Mouse (Mus musculus) intestine, postnatal 0 days (tissue): ENCODE results near the gene Xrcc3. TPM values are rescaled to one million over a fixed set of nuclear protein-coding genes. Genes with fewer than 3 reads are reported as not detected.

ENCODE experiments used
- ATAC-seq: fragments of 200-750 bp; cut with Nextera tagmentation; 2 replicates; pipeline ENCODE4 v1.8.0; 2017; ENCODE audit warnings: mild to moderate bottlenecking, moderate TSS enrichment, moderate library complexity
- H3K27ac ChIP-seq: fragments of 300-500 bp; sonication (generic); 2 replicates; pipeline ENCODE4 v1.5.1; 2014; ENCODE audit warnings: mild to moderate bottlenecking, low read depth, low read length, moderate library complexity
- H3K27me3 ChIP-seq: fragments of 300-500 bp; sonication (generic); replicated peaks from 2 replicates; pipeline ENCODE4 v1.6.1; 2014; ENCODE audit warnings: low read length, mixed read lengths; ENCODE audit not compliant: control insufficient read depth, insufficient read depth
- H3K36me3 ChIP-seq: fragments of 300-500 bp; sonication (generic); 2 replicates; pipeline ENCODE4 v1.6.1; 2014; ENCODE audit warnings: mild to moderate bottlenecking, moderate library complexity; ENCODE audit not compliant: control insufficient read depth, insufficient read depth
- H3K4me1 ChIP-seq: fragments of 300-500 bp; sonication (generic); replicated peaks from 2 replicates; pipeline ENCODE4 v1.6.1; 2014; ENCODE audit warnings: antibody characterized with exemption, low read length, mixed read lengths; ENCODE audit not compliant: control insufficient read depth, insufficient read depth
- H3K4me2 ChIP-seq: fragments of 300-500 bp; sonication (generic); replicated peaks from 2 replicates; pipeline ENCODE4 v1.6.1; 2014; ENCODE audit warnings: low read depth, mild to moderate bottlenecking, moderate library complexity
- H3K4me3 ChIP-seq: fragments of 300-500 bp; sonication (generic); 2 replicates; pipeline ENCODE4 v1.5.1; 2014; ENCODE audit warnings: low read depth, low read length
- H3K9ac ChIP-seq: fragments of 300-500 bp; sonication (generic); 2 replicates; pipeline ENCODE4 v1.6.1; 2014; ENCODE audit warnings: mild to moderate bottlenecking, low read depth, low read length
- H3K9me3 ChIP-seq: fragments of 300-500 bp; sonication (generic); 2 replicates; pipeline ENCODE4 v1.6.1; 2016; ENCODE audit warnings: mixed run types; ENCODE audit not compliant: control insufficient read depth
- CTCF ChIP-seq: sonication (generic); IDR thresholded peaks from 2 replicates; pipeline ENCODE4 v1.5.1; 2016; ENCODE audit warnings: low read depth, mild to moderate bottlenecking, control low read depth, antibody characterized with exemption, moderate library complexity
- WGBS: fragments of 180-500 bp; shearing (Covaris S2); extraction: QIAGEN DNeasy Blood & Tissue Kit; methylation state at CpG from one replicate; pipeline ENCODE4 v1.1.7; 2014; 5-methylcytosine and 5-hydroxymethylcytosine counted together
- polyA plus RNA-seq: library from polyadenylated mRNA; unstranded; fragments of >200 nt; fragmentation: Nextera tagmentation; extraction: Ambion mirVana; gene quantifications from 2 replicates; pipeline ENCODE4 v1.2.1, GENCODE M21; 2015

Xrcc3 gene
- polyA plus RNA-seq, result 3.4 and 6.1 TPM in 2 replicates

DNA sequence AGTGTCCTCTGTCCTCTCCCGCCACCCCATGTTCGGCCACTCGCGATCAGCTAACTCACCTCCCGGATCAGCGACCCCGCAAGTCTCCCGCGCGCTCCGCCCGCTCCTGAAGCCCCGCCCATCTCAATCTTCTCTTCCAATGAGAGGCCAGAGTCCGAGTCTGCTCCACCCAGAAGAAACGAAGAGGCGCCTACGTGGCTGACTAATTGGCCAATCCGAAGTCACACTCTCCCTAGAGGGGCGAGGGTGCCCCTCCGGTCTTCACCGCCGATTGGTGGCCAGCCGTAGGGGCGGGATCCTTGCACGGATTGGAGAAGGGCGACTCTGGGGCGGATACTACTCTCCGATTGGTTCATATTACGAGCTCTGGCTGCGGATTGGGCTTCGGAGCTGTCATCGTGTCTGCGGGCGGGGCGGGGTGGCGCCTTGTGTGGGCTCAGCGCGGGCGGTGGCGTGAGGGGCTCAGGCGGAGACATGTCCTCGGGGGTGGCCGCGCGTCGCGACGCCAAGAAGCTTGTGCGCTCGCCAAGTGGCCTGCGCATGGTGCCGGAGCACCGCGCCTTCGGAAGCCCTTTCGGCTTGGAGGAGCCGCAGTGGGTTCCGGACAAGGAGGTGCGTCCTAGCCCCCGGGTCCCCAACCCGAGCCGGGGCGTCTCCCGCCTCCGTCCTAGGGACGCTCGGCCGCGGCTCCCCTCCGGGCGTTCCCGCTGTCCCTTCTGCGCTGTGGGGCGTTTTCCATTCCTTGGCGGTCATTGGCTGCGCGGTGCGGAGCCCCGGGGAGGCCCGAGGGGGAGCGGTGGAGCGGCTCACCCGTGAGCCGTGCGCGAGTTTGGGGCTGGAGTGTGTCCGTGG is at the start of gene Xrcc3, which contains the start of gene Zfyve21:
Gene Xrcc3 (minus strand): TSS at position 108 of the 852 bp plus-strand sequence.
Gene Zfyve21 (plus strand): TSS at position 405 of the 852 bp plus-strand sequence.
- H3K4me2 ChIP-seq, result peak within 1 kb of the TSS; percentile 85
- peak within 1 kb of the TSS; percentile 94 for H3K27ac ChIP-seq
- peak within 1 kb of the TSS; percentile 61 for H3K4me3 ChIP-seq
- TF ChIP-seq CTCF, result no peak
- peak; percentile 91 for ATAC-seq
- under 1% methylated on average over 87 of the region's 87 CpGs for WGBS
- 0 out of 2 replicates have a peak, but pooled peaks cover 4% of the 10 kb centered on the region for H3K36me3 ChIP-seq
- H3K4me1 ChIP-seq, result peaks cover 10% of the 10 kb centered on the region; the same call in 1 of the 2 replicates
- peak within 1 kb of the TSS; percentile 67 for H3K9ac ChIP-seq
- H3K27me3 ChIP-seq, result no peaks in the 10 kb centered on the region
- H3K9me3 ChIP-seq, result no peaks in the 10 kb centered on the region

DNA sequence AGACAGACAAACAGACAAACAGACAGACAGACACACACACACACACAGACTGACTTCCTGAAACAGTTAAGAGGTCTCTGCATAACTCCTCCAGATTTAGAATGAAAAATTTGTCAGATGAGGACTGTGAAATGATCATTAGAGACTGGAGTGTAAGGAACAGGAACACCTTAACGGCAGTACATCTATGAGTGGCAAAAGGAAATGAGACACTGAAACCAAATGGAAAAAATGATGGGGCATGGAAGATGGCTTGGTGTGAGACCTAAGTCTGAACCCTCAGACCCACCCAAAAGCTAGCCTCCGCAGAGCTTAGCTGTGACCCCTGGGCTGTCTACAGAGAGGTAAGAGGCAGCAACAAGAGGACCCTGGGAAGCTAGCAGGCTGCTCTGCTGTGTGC is 41.8 kb upstream of the Xrcc3 start:
- Histone ChIP-seq H3K4me1 (no peaks in the 10 kb centered on the region), H3K4me2 (no peak overlapping the region), H3K36me3 (peaks cover 15% of the 10 kb centered on the region), H3K27me3 (no peaks in the 10 kb centered on the region), H3K4me3 (no peak overlapping the region), H3K9ac (no peak overlapping the region), H3K27ac (no peak overlapping the region), H3K9me3 (no peaks in the 10 kb centered on the region)
- WGBS, result 86% methylated on average over 2 of the region's 2 CpGs
- no peak for ATAC-seq
- no peak for TF ChIP-seq CTCF

DNA sequence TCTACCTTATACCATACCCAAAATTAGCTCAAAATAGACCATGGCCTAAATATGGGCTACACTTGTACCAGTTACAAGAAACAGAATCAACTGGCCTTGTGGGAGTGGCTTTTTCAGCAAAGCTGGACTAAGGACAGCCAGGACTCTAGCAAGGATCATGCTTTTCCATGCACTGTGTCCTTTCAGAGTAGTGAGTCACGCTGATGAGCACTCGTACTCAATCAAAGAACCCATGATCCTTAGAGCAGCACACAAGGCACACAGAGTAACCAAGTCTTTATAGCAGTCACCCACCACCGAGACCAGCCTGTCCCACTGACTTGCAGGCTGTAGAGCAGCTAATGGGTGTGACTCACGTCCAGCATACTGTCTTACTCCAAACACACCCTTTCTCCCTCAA is 39.9 kb upstream of the Xrcc3 start:
- Histone ChIP-seq H3K9ac (no peak overlapping the region), H3K4me1 (no peaks in the 10 kb centered on the region), H3K27ac (no peak overlapping the region), H3K4me3 (no peak overlapping the region), H3K27me3 (no peaks in the 10 kb centered on the region), H3K36me3 (peaks cover 18% of the 10 kb centered on the region), H3K4me2 (no peak overlapping the region), H3K9me3 (no peaks in the 10 kb centered on the region)
- peak; percentile 72 for ATAC-seq
- WGBS, result 55% methylated on average over 4 of the region's 4 CpGs
- no peak for TF ChIP-seq CTCF

DNA sequence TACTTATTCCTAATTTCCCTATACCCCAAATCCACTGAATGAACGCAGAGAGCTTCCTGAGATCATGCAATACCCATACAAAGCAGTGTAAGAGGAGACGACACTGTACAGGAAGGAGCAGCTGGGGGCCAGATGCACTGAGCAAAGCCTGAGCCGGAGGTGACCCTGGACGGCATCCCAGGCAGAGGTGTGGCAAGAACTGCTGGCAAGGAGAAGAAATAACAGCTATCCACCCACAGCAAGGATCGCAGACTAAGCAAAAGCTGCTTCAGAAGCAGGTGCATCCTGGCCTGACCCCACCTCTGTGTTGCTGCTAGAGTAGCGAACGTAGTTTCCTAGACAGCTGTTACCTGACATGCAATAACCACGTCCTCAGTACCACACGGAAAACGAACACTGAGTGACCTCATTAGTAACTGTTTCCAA is 39.4 kb upstream of the Xrcc3 start:
- no peak overlapping the region for H3K27ac ChIP-seq
- no peaks in the 10 kb centered on the region for H3K9me3 ChIP-seq
- no peak overlapping the region for H3K9ac ChIP-seq
- H3K4me2 ChIP-seq, result no peak overlapping the region
- no peaks in the 10 kb centered on the region for H3K4me1 ChIP-seq
- no peak for TF ChIP-seq CTCF
- H3K27me3 ChIP-seq, result no peaks in the 10 kb centered on the region
- WGBS, result 40% methylated on average over 10 of the region's 10 CpGs
- H3K36me3 ChIP-seq, result peaks cover 15% of the 10 kb centered on the region
- no peak overlapping the region for H3K4me3 ChIP-seq
- peak; percentile 64 for ATAC-seq

DNA sequence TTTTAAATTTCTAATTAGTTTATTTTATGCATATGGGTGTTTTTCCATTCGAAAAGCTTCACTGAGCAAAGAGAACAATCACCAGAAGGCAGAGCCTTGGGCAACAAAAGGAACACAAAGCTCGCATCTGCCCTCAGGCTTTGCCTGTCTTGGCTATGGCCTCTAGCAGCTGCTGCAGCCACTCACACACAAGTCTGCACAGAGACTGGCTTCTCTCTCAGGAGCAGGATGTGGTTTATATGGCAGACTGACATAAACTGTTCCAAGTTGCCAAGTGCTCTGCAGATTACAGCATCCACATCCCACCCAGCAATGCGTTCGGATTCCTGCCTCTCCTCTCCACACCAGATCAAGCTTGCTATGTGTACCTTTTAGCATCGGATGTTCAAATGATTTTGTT is 38.1 kb upstream of the Xrcc3 start:
- Histone ChIP-seq H3K9ac (no peak overlapping the region), H3K4me3 (no peak overlapping the region), H3K27me3 (no peaks in the 10 kb centered on the region), H3K4me1 (no peaks in the 10 kb centered on the region), H3K4me2 (no peak overlapping the region), H3K36me3 (peaks cover 11% of the 10 kb centered on the region; the same call in 1 of the 2 replicates), H3K9me3 (no peaks in the 10 kb centered on the region), H3K27ac (no peak overlapping the region)
- ATAC-seq, result no peak
- TF ChIP-seq CTCF, result no peak
- WGBS, result 80% methylated on average over 5 of the region's 5 CpGs

DNA sequence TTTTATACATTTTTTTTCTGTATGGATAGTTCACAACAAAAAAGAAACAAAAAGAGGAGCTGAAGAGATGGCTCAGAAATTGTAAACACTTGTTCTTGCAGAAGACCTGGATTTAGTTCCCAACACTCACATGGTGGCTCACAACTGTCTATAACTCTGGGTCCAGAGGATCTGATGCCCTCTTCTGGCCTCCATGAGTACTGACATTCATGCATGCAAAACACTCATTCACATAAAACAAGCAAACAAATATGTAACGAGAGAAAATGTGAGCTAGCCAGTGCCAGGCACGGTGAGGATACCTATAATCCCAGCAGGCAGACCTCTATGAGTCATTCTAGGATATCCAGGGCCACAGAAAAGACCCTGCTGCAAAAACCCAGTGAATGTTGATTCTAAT is 37.6 kb upstream of the Xrcc3 start:
- peak; percentile 58 for TF ChIP-seq CTCF
- Histone ChIP-seq H3K4me3 (no peak overlapping the region), H3K9me3 (no peaks in the 10 kb centered on the region), H3K4me1 (no peaks in the 10 kb centered on the region), H3K4me2 (no peak overlapping the region), H3K9ac (no peak overlapping the region), H3K36me3 (peaks cover 10% of the 10 kb centered on the region; the same call in 1 of the 2 replicates), H3K27ac (no peak overlapping the region), H3K27me3 (no peaks in the 10 kb centered on the region)
- no peak for ATAC-seq
- WGBS, result 64% methylated on average over 2 of the region's 2 CpGs
